Comparison of ENCODE assay signal across 18 mouse cellular contexts in the genomic region with DNA sequence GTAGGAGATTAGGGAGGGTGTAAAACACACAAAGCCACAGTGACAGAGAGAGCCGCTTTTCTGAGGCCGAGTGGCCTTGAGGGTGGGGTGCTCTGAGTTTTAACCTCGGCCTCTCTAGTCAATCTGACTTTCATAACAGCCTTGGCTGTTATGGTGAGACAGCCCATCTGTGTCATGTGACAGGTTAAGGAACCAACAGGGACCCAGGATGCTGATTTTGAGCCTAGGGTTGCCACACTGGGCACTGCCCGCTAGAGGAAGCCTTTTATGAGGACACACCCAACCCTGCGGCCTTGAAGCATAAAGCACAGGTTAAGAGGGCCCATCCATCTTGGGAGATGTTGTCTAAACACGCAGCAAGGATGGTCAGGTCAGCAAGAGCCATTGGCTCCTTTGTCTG. TPM values are rescaled to one million over a fixed set of nuclear protein-coding genes. Genes with fewer than 3 reads are reported as not detected.
A peak's percentile ranks its signal among the peaks of the same experiment; 100 is the strongest.
DNase-seq lines count a peak whose midpoint lies in the region; ATAC-seq and TF ChIP-seq lines count a peak whose summit lies in the region.
"Had no signal": no experiment of that assay in that cellular context is flagged by ENCODE, and none has a peak within 500 bp of the region (broad histone marks: within the 10 kb centered on the region; RNA-seq: fewer than 3 reads in every experiment).

No protein-coding gene starts in this region.

- H3K27ac ChIP-seq in left cerebral cortex, adult 2 months, result no peak overlapping the region
- H3K27ac ChIP-seq: heart, embryonic 15.5 days; hindbrain, embryonic 14.5 days had no signal

- no peak overlapping the region for H3ac ChIP-seq in C2C12 (ENCODE audit: control insufficient read depth, insufficient read length, low read depth)

- intact Hi-C loops in left cerebral cortex, adult 2 months (cut with DNase I), result no loop called here

- peak; percentile 49 for DNase-seq in lung, postnatal 36 days
- DNase-seq in lung, postnatal 14 days, result no peak
- peak; percentile 50 to 57 for DNase-seq in CD8-positive naive resting alpha-beta T cell, adult 2 months (ENCODE audit: low read depth in 2 of 2, low spot score in 2 of 2)
- DNase-seq in left cerebral cortex, adult 2 months (ENCODE audit: extremely low spot score in 1 of 2, low spot score in 2 of 2), result no peak
- no peak for DNase-seq in cerebellum, postnatal 14 days
- DNase-seq: cerebellum, adult 9-10 months; forebrain, postnatal 0 days; gastrocnemius, postnatal 25 days; kidney, adult 9 months; liver, postnatal 0 days; midbrain, embryonic 14.5 days; thymus, postnatal 14 days had no signal

- no peaks in the 10 kb centered on the region for H3K27me3 ChIP-seq in C2C12 (ENCODE audit: control insufficient read depth, insufficient read depth, insufficient read length)
- H3K27me3 ChIP-seq: heart, embryonic 15.5 days had no signal

- ATAC-seq in megakaryocyte progenitor cell, adult 5-6 weeks (replicated peaks; ENCODE audit: poor library complexity), result peak; percentile 31; the same call in 1 of the 2 replicates
- ATAC-seq: forebrain, postnatal 0 days; liver, postnatal 0 days had no signal

- H3K36me3 ChIP-seq in C2C12 (ENCODE audit: control insufficient read depth, insufficient read depth), result no peaks in the 10 kb centered on the region
- H3K36me3 ChIP-seq: G1E; heart, embryonic 15.5 days had no signal

- TF ChIP-seq CTCF in C2C12 (IDR thresholded peaks at IDR 0.05; ENCODE audit: control insufficient read depth, insufficient read depth, insufficient read length), result no peak
- no peak for TF ChIP-seq CTCF in left cerebral cortex, adult 2 months (IDR thresholded peaks at IDR 0.05)

- H3K79me3 ChIP-seq in C2C12 (ENCODE audit: low read depth), result no peaks in the 10 kb centered on the region

- H3K4me3 ChIP-seq in C2C12 (ENCODE audit: insufficient read depth, poor library complexity, severe bottlenecking), result no peak overlapping the region
- H3K4me3 ChIP-seq in left cerebral cortex, adult 2 months, result no peak overlapping the region
- H3K4me3 ChIP-seq: erythroblast, embryonic 14.5 days; heart, embryonic 15.5 days had no signal

- no peaks in the 10 kb centered on the region for H3K79me2 ChIP-seq in C2C12 (ENCODE audit: control insufficient read depth, insufficient read depth)

TF ChIP-seq in C2C12, 6 proteins besides CTCF, POLR2A, EP300 and RAD21:
- TF ChIP-seq USF1 (IDR thresholded peaks at IDR 0.05; ENCODE audit: low read depth) (peak; percentile 22), CEBPB (IDR thresholded peaks at IDR 0.05; ENCODE audit: low read depth) (no peak)

RNA-seq across cellular contexts. Expression of a gene that starts 8.9 kb away (rescaled TPM):
- polyA plus RNA-seq in C2C12 (2012; fragmentation: generic; extraction: Trizol), result 0.04 TPM
- total RNA-seq in megakaryocyte progenitor cell, adult 5-6 weeks (2015), result 0.05 TPM in 1 of 2 replicates, not detected in the other
- total RNA-seq in megakaryocyte progenitor cell, adult 5-6 weeks (2017), result 0.61 TPM in 1 of 2 replicates, not detected in the other
- total RNA-seq in left cerebral cortex, adult 2 months (2021), result under 1 TPM; 0.16 to 0.37 TPM
- polyA plus RNA-seq: erythroblast, embryonic 14.5 days; G1E had no signal

RNA-seq across cellular contexts. Expression of a gene that starts 59.2 kb away (rescaled TPM):
- polyA plus RNA-seq in C2C12 (2012; fragmentation: generic; extraction: Trizol), result 21.9 TPM
- 17.6 and 21.0 TPM in 2 replicates for total RNA-seq in megakaryocyte progenitor cell, adult 5-6 weeks (2015)
- 14.7 and 15.2 TPM in 2 replicates for total RNA-seq in megakaryocyte progenitor cell, adult 5-6 weeks (2017)
- total RNA-seq in left cerebral cortex, adult 2 months (2021), result 10 to 100 TPM; 21.6 to 24.4 TPM

Comparison
In these comparisons a context has a peak if more than half of its experiments do, and no peak if none do; other contexts are left out.
1. DNase-seq: peak in lung, postnatal 36 days (single experiment) and CD8-positive naive resting alpha-beta T cell, adult 2 months (2 of 2); none in lung, postnatal 14 days (single experiment), left cerebral cortex, adult 2 months (0 of 2) and cerebellum, postnatal 14 days (0 of 2).